Comparison of ENCODE assay signal across 8 mouse cellular contexts in genomic region chr7:144294239-144295200, GRCm38 (mm10).
A peak's percentile ranks its signal among the peaks of the same experiment; 100 is the strongest.
DNase-seq lines count a peak whose midpoint lies in the region; ATAC-seq and TF ChIP-seq lines count a peak whose summit lies in the region.

No protein-coding gene starts in this region.

- WGBS in lung, embryonic 14.5 days = 38% methylated on average over 13 of the region's 13 CpGs
- 42% methylated on average over 13 of the region's 13 CpGs for WGBS in embryonic facial prominence, embryonic 14.5 days
- 51% methylated on average over 13 of the region's 13 CpGs for WGBS in midbrain, postnatal 0 days

- no peak; the same call in 1 of the 2 replicates for ATAC-seq in lung, embryonic 14.5 days (ENCODE audit: insufficient read depth)
- no peak for ATAC-seq in embryonic facial prominence, embryonic 14.5 days (ENCODE audit: low read depth)
- ATAC-seq in midbrain, postnatal 0 days (ENCODE audit: low FRiP score) = no peak

- no peaks in the 10 kb centered on the region for H3K4me1 ChIP-seq in lung, embryonic 14.5 days (ENCODE audit: insufficient read depth)
- H3K4me1 ChIP-seq in embryonic facial prominence, embryonic 14.5 days (ENCODE audit: control insufficient read depth, insufficient read depth, low read length) = no peaks in the 10 kb centered on the region
- peaks cover 10% of the 10 kb centered on the region; the same call in 1 of the 2 replicates for H3K4me1 ChIP-seq in midbrain, postnatal 0 days (ENCODE audit: insufficient read depth, low read length)

- H3K27me3 ChIP-seq in lung, embryonic 14.5 days (ENCODE audit: insufficient read depth, low read length) = no peaks in the 10 kb centered on the region
- no peaks in the 10 kb centered on the region for H3K27me3 ChIP-seq in embryonic facial prominence, embryonic 14.5 days (replicated peaks; ENCODE audit: control insufficient read depth, insufficient read depth, low read length)
- no peaks in the 10 kb centered on the region for H3K27me3 ChIP-seq in midbrain, postnatal 0 days (ENCODE audit: insufficient read depth, low read length)

- no peaks in the 10 kb centered on the region for H3K9me3 ChIP-seq in lung, embryonic 14.5 days (ENCODE audit: low read depth, low read length)
- H3K9me3 ChIP-seq in embryonic facial prominence, embryonic 14.5 days (ENCODE audit: control insufficient read depth, low read length) = no peaks in the 10 kb centered on the region
- H3K9me3 ChIP-seq in midbrain, postnatal 0 days (ENCODE audit: low read length) = no peaks in the 10 kb centered on the region

- DNase-seq in cerebellum, postnatal 14 days = peak; percentile 78 to 80
- DNase-seq in cerebellum, adult 8-10 months = no peak
- peak; percentile 91 for DNase-seq in lung, embryonic 14.5 days
- no peak for DNase-seq in lung, adult 18-20 months
- DNase-seq in embryonic facial prominence, embryonic 14.5 days (ENCODE audit: low spot score) = peak; percentile 77
- DNase-seq in midbrain, postnatal 0 days (ENCODE audit: low spot score) = peak; percentile 78
- no peak for DNase-seq in frontal cortex, postnatal 25 days (ENCODE audit: low spot score in 2 of 2)
- DNase-seq in cerebellum, adult 18-20 months = no peak

- no peak overlapping the region for H3K27ac ChIP-seq in lung, embryonic 14.5 days (ENCODE audit: low read depth)
- H3K27ac ChIP-seq in embryonic facial prominence, embryonic 14.5 days (replicated peaks; ENCODE audit: low read depth, low read length) = no peak overlapping the region
- H3K27ac ChIP-seq in midbrain, postnatal 0 days (ENCODE audit: low read depth, low read length) = no peak overlapping the region

- H3K9ac ChIP-seq in lung, embryonic 14.5 days = no peak overlapping the region
- H3K9ac ChIP-seq in embryonic facial prominence, embryonic 14.5 days (ENCODE audit: low read depth, low read length) = no peak overlapping the region
- H3K9ac ChIP-seq in midbrain, postnatal 0 days (replicated peaks; ENCODE audit: low read length, poor library complexity, severe bottlenecking) = no peak overlapping the region

- no peak overlapping the region for H3K4me2 ChIP-seq in lung, embryonic 14.5 days
- H3K4me2 ChIP-seq in embryonic facial prominence, embryonic 14.5 days (ENCODE audit: low read depth, low read length) = no peak overlapping the region
- no peak overlapping the region for H3K4me2 ChIP-seq in midbrain, postnatal 0 days (ENCODE audit: low read depth, low read length, poor library complexity, severe bottlenecking)

- no peak for TF ChIP-seq CTCF in lung, embryonic 14.5 days (IDR thresholded peaks at IDR 0.05; ENCODE audit: low read depth)
- no peak for TF ChIP-seq CTCF in midbrain, postnatal 0 days (IDR thresholded peaks at IDR 0.05)

- H3K4me3 ChIP-seq in lung, embryonic 14.5 days (ENCODE audit: low read depth, low read length) = no peak overlapping the region
- no peak overlapping the region for H3K4me3 ChIP-seq in embryonic facial prominence, embryonic 14.5 days (ENCODE audit: low read depth, low read length)
- H3K4me3 ChIP-seq in midbrain, postnatal 0 days (ENCODE audit: low read depth, low read length) = no peak overlapping the region

- no peaks in the 10 kb centered on the region for H3K36me3 ChIP-seq in lung, embryonic 14.5 days (ENCODE audit: insufficient read depth)
- no peaks in the 10 kb centered on the region for H3K36me3 ChIP-seq in embryonic facial prominence, embryonic 14.5 days (ENCODE audit: control insufficient read depth, insufficient read depth, low read length)
- no peaks in the 10 kb centered on the region for H3K36me3 ChIP-seq in midbrain, postnatal 0 days (ENCODE audit: insufficient read depth, low read length)

Comparison
In these comparisons a context has a peak if more than half of its experiments do, and no peak if none do; other contexts are left out.
1. DNase-seq: peak in cerebellum, postnatal 14 days (2 of 2), lung, embryonic 14.5 days (single experiment), embryonic facial prominence, embryonic 14.5 days (single experiment) and midbrain, postnatal 0 days (single experiment); none in cerebellum, adult 8-10 months (single experiment), lung, adult 18-20 months (0 of 2), frontal cortex, postnatal 25 days (0 of 2) and cerebellum, adult 18-20 months (0 of 2).